Mouse (Mus musculus): Measurements from ENCODE around the gene Gadd45gip1.

Gadd45gip1 gene

GRCm38 (mm10) chr8:84832034-84832717, 854 bp downstream of the Gadd45gip1 start:
- DNase-seq (ENCODE audit: low spot score): peak; percentile 85

GRCm38 (mm10) chr8:84832759-84833742, 1.7 kb downstream of the Gadd45gip1 start:
- DNase-seq (ENCODE audit: low spot score): no peak

- no peak for DNase-seq (ENCODE audit: low spot score)
Measured at GRCm38 (mm10) chr8:84834002-84834865, 2.9 kb downstream of the Gadd45gip1 start.

GRCm38 (mm10) chr8:84834866-84835855, 3.8 kb downstream of the Gadd45gip1 start:
- no peak for DNase-seq (ENCODE audit: low spot score)

- no peak for DNase-seq (ENCODE audit: low spot score)
Measured at GRCm38 (mm10) chr8:84837149-84837911, 6.0 kb downstream of the Gadd45gip1 start.

GRCm38 (mm10) chr8:84837912-84838470, 6.7 kb downstream of the Gadd45gip1 start:
- DNase-seq (ENCODE audit: low spot score): no peak

GRCm38 (mm10) chr8:84838513-84838912, 7.2 kb downstream of the Gadd45gip1 start:
- DNase-seq (ENCODE audit: low spot score): no peak

- no peak for DNase-seq (ENCODE audit: low spot score)
Measured at GRCm38 (mm10) chr8:84839411-84839810, 8.1 kb downstream of the Gadd45gip1 start.

- no peak for DNase-seq (ENCODE audit: low spot score)
Measured at GRCm38 (mm10) chr8:84839875-84840247, 8.5 kb downstream of the Gadd45gip1 start.

GRCm38 (mm10) chr8:84840248-84840999, 9.1 kb downstream of the Gadd45gip1 start, which contains the start of gene Rad23a:
Gene Rad23a, minus strand, starts transcription at chr8:84840665.
- peak; percentile 94 for DNase-seq (ENCODE audit: low spot score)

GRCm38 (mm10) chr8:84841514-84841913, 10.2 kb downstream of the Gadd45gip1 start:
- no peak for DNase-seq (ENCODE audit: low spot score)

- no peak for DNase-seq (ENCODE audit: low spot score)
Measured at GRCm38 (mm10) chr8:84844397-84845070, 13.2 kb downstream of the Gadd45gip1 start.

GRCm38 (mm10) chr8:84845355-84846093, 14.2 kb downstream of the Gadd45gip1 start:
- DNase-seq (ENCODE audit: low spot score): no peak

GRCm38 (mm10) chr8:84846094-84846721, 14.9 kb downstream of the Gadd45gip1 start:
- DNase-seq (ENCODE audit: low spot score): no peak

- DNase-seq (ENCODE audit: low spot score): peak; percentile 100
Measured at GRCm38 (mm10) chr8:84846722-84847572, 15.6 kb downstream of the Gadd45gip1 start, which contains the start of gene Calr. Gene Calr, minus strand, starts transcription at chr8:84846934.

Measured in yolk sac, embryonic 10.5 days (tissue).